Mouse (Mus musculus): ENCODE measurements around the gene Zfyve28. TPM values are rescaled to one million over a fixed set of nuclear protein-coding genes. Genes with fewer than 3 reads are reported as not detected.

Zfyve28 gene
- total and polyA plus RNA-seq, 3 experiments: 0.12 to 0.14 TPM; not detected in 1

DNA sequence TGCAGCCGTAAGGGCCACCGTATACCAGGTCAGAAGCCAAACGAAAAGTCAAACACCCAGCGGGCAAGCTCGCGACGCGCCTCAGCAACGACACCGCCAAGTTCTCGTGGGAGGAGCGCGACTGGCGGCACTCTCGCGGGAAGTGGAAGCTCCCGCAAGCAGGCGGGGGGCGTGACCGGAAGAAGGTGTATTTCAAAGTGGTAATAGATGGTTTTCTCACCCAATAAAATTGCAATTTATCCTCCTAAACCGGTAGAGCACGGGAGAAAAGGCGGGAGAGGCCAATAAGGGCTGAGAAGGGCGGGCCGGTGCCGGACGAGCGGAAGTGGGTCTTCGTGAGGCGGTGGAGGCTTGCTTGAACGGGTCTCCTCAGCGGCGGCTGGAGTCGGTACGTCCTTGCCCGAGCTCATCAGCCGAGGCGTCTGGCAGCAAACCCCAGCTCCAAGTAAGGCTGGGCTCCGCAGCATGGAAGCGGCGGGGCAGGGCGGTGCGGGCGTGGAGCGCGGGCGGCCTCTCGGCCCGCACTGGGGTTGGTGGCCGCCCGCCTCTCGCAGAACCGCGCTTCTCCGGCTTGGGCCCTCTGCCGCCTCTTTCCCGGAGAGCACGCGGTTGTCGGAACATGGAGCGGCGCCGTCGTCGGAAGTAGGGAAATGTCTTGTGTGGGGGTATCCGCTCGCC is 48.0 kb upstream of the Zfyve28 start, which contains the start of gene Rnf4 (continued):
- TF ChIP-seq UBTF (IDR thresholded peaks at IDR 0.05; ENCODE audit: borderline replicate concordance, insufficient read depth, low read depth, low read length) (no peak), USF1 (IDR thresholded peaks at IDR 0.05; ENCODE audit: low read depth, low read length) (peak; percentile 86), EP300 (IDR thresholded peaks at IDR 0.05; ENCODE audit: low read depth in 1 of 2, low read length in 2 of 2) (no peak), JUND (IDR thresholded peaks at IDR 0.05; ENCODE audit: low read depth, low read length) (no peak), CHD2 (IDR thresholded peaks at IDR 0.05; ENCODE audit: low read length) (peak; percentile 100), GATA1 (IDR thresholded peaks at IDR 0.05; ENCODE audit: low read depth, low read length) (no peak), MYB (IDR thresholded peaks at IDR 0.05; ENCODE audit: low read depth, low read length) (no peak), MXI1 (IDR thresholded peaks at IDR 0.05; ENCODE audit: low read depth, low read length) (peak; percentile 93)

DNA sequence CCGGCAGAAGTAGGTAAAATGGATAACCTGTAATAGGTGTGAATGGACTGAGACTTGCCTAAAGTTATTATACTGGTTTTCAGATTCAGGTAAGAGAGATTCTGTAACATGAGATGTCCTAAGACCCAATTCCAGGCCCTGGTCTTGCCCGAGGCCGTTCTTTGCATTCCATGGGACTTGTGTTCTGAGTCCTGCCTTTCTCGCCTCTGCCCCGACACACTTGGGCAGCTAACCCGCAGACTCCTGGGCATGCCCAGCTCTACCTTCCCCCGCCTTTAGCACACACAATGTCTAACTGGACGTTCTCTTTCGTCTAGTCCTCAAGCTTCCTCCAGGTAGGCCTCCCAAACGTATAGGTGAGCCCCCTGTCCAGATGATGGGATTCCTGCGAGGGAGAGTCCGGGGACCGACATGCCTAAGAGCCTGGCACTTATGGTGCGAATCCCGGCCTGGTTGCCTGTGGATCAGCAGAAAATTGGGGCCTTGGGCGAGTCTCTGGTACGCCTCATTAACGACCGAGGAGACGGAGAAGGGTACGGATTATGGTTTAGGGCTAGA is 47.4 kb upstream of the Zfyve28 start:
- TF ChIP-seq NELFE (IDR thresholded peaks at IDR 0.05; ENCODE audit: low read depth, low read length): no peak
- no peak for TF ChIP-seq MAFK (IDR thresholded peaks at IDR 0.05; ENCODE audit: borderline replicate concordance, low read depth, low read length)
- peak; percentile 67; the same call in 1 of the 2 replicates for TF ChIP-seq UBTF (IDR thresholded peaks at IDR 0.05; ENCODE audit: borderline replicate concordance, insufficient read depth, low read depth, low read length)
- TF ChIP-seq EP300 (IDR thresholded peaks at IDR 0.05; ENCODE audit: low read depth in 1 of 2, low read length in 2 of 2): no peak
- TF ChIP-seq NRF1 (IDR thresholded peaks at IDR 0.05; ENCODE audit: insufficient read depth, low read depth, low read length, poor library complexity, severe bottlenecking): peak; percentile 67
- no peak for TF ChIP-seq GATA1 (IDR thresholded peaks at IDR 0.05; ENCODE audit: low read depth, low read length)
- TF ChIP-seq MAX (IDR thresholded peaks at IDR 0.05; ENCODE audit: low read length): 0 out of 2 replicates have a peak, but pooled peaks have one; percentile 7
- TF ChIP-seq CHD1 (IDR thresholded peaks at IDR 0.05; ENCODE audit: low read depth, low read length): 0 out of 2 replicates have a peak, but pooled peaks have one; percentile 73
- TF ChIP-seq SMC3 (IDR thresholded peaks at IDR 0.05; ENCODE audit: low read depth, low read length): no peak
- TF ChIP-seq ZC3H11A (IDR thresholded peaks at IDR 0.05; ENCODE audit: low read depth, low read length): no peak
- TF ChIP-seq CHD2 (IDR thresholded peaks at IDR 0.05; ENCODE audit: low read length): no peak
- TF ChIP-seq ZKSCAN1 (IDR thresholded peaks at IDR 0.05; ENCODE audit: low read depth, low read length): no peak
- TF ChIP-seq POLR2AphosphoS5 (IDR thresholded peaks at IDR 0.05; ENCODE audit: borderline replicate concordance, low read depth, low read length): no peak
- TF ChIP-seq SIN3A (IDR thresholded peaks at IDR 0.05; ENCODE audit: low read length): peak; percentile 79; the same call in 1 of the 2 replicates
- TF ChIP-seq RCOR1 (IDR thresholded peaks at IDR 0.05; ENCODE audit: low read depth, low read length): no peak
- 0 out of 2 replicates have a peak, but pooled peaks have one; percentile 39 for TF ChIP-seq E2F4 (IDR thresholded peaks at IDR 0.05; ENCODE audit: borderline replicate concordance, low read depth, low read length)
- no peaks in the 10 kb centered on the region for H3K27me3 ChIP-seq (ENCODE audit: control insufficient read depth in 1 of 2, insufficient read depth in 2 of 2, low read length in 2 of 2)
- DNase-seq (ENCODE audit: low read depth, low spot score): no peak

More for the DNA sequence above, 47.4 kb upstream of the Zfyve28 start:
- H3K79me2 ChIP-seq (ENCODE audit: control insufficient read depth, insufficient read depth, low read length, poor library complexity): peaks cover 52% of the 10 kb centered on the region
- peak overlapping the region; percentile 66 to 77 for H3K4me3 ChIP-seq (ENCODE audit: control insufficient read depth in 1 of 2, insufficient read depth in 1 of 2, low read depth in 2 of 2, low read length in 2 of 2)
- peak overlapping the region; percentile 88 for H3K9ac ChIP-seq (ENCODE audit: control insufficient read depth, low read depth, low read length, poor library complexity, severe bottlenecking)
- no peaks in the 10 kb centered on the region for H3K9me3 ChIP-seq (replicated peaks; ENCODE audit: insufficient read depth, low read length)
- H3K4me1 ChIP-seq (ENCODE audit: control insufficient read depth in 1 of 2, insufficient read depth in 2 of 2, low read length in 2 of 2): peaks cover 15 to 23% of the 10 kb centered on the region in 2 experiments
- H3K27ac ChIP-seq (ENCODE audit: control insufficient read depth, low read depth, low read length): peak overlapping the region; percentile 81
- H3K36me3 ChIP-seq (ENCODE audit: control insufficient read depth in 1 of 2, insufficient read depth in 2 of 2, low read length in 2 of 2): peaks cover 15 to 34% of the 10 kb centered on the region in 2 experiments

Data from MEL (cell line).